Mouse (Mus musculus): ENCODE data around the gene Olfr463.

DNA sequence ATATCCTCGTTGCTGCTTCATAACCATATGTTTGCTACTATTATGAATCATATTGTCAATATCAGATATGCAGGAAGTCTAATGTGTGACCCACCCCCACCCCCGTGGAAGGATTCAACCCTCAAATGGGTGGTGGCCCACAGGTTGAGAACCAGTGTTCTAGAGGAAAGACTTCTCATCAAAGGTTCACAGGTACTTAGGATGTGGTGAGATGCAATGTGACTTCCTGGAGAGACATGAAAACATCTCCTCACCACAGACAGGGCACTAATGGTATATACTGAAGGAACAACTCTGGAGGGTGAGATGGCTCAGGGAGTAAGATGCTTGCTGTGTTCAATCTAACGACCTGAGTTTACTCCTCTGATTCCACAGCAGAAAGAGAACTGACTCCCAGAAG, 38.3 kb upstream of the Olfr463 start:
- TF ChIP-seq POLR2A (IDR thresholded peaks at IDR 0.05; ENCODE audit: borderline replicate concordance, control insufficient read depth, low read depth, low read length) (no peak), CTCF (IDR thresholded peaks at IDR 0.05; ENCODE audit: control insufficient read depth, insufficient read depth, low read length) (no peak)
